Mouse (Mus musculus): ENCODE measurements around the gene Duoxa1. TPM values are rescaled to one million over a fixed set of nuclear protein-coding genes. Genes with fewer than 3 reads are reported as not detected.

Duoxa1 gene
- polyA plus RNA-seq, 1 experiment from 2014 or later: 0.97 TPM

DNA sequence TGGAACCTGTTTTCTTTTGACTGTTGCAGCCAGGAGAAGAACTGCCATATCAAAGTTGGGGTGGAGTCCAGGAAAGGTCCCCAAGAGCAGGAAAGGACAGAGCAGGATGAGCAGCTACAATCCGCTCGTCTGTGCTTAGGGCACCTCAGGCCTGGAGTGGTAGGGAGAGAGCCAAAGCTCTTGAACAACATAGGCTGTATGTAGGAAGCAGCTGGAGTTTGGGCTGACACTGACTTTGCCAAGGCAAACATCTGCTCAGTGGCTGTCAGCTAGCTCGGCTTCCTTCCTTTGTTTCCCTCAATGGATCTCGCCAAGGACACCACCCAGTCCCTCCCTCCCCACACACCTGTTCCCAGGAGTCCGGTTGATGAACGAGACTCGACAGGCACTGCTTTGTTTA, 27.4 kb downstream of the Duoxa1 start:
- ATAC-seq (replicated peaks; ENCODE audit: extremely low read depth, insufficient read depth, low FRiP score): peak; percentile 81
- H3K9me3 ChIP-seq (replicated peaks; ENCODE audit: control insufficient read depth, low read length): no peaks in the 10 kb centered on the region
- WGBS: 44% methylated on average over 7 of the region's 7 CpGs
- H3K4me2 ChIP-seq (ENCODE audit: low read depth, low read length): no peak overlapping the region
- no peak overlapping the region; the same call in 1 of the 2 replicates for H3K27ac ChIP-seq (ENCODE audit: low read length)
- no peaks in the 10 kb centered on the region for H3K36me3 ChIP-seq (ENCODE audit: control insufficient read depth, insufficient read depth)
- peaks cover 5% of the 10 kb centered on the region; the same call in 1 of the 2 replicates for H3K27me3 ChIP-seq (ENCODE audit: control insufficient read depth, insufficient read depth, low read length)
- H3K9ac ChIP-seq (ENCODE audit: low read length): no peak overlapping the region
- H3K4me3 ChIP-seq (ENCODE audit: low read length): no peak overlapping the region
- H3K4me1 ChIP-seq (ENCODE audit: control insufficient read depth, insufficient read depth, low read length): no peaks in the 10 kb centered on the region

DNA sequence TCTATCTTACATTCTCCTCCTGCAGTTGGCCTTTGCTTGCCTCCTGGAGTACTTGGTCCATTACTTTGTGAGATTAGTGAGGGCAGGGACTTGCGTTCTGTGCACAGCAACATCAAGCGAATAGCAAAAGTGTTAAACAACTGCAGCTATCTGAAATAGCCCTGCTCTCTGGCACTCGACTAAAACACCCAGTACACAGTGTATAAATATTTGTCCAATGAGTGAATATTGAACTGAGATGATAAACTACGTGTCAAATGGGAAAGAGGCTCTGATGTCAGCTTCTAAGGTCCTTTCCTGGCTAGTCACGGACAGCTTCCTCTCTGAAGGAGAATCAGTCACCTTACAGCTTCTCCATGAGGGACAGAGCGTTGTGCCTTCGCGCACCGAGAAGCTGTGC, 29.4 kb downstream of the Duoxa1 start:
- H3K27ac ChIP-seq (ENCODE audit: low read length): no peak overlapping the region
- H3K9ac ChIP-seq (ENCODE audit: low read length): no peak overlapping the region
- no peak overlapping the region for H3K4me2 ChIP-seq (ENCODE audit: low read depth, low read length)
- 72% methylated on average over 9 of the region's 9 CpGs for WGBS
- no peak for ATAC-seq (replicated peaks; ENCODE audit: extremely low read depth, insufficient read depth, low FRiP score)
- no peaks in the 10 kb centered on the region for H3K4me1 ChIP-seq (ENCODE audit: control insufficient read depth, insufficient read depth, low read length)
- H3K27me3 ChIP-seq (ENCODE audit: control insufficient read depth, insufficient read depth, low read length): no peaks in the 10 kb centered on the region; the same call in 1 of the 2 replicates
- no peak overlapping the region for H3K4me3 ChIP-seq (ENCODE audit: low read length)
- no peaks in the 10 kb centered on the region for H3K36me3 ChIP-seq (ENCODE audit: control insufficient read depth, insufficient read depth)
- H3K9me3 ChIP-seq (replicated peaks; ENCODE audit: control insufficient read depth, low read length): no peaks in the 10 kb centered on the region

GRCm38 (mm10) chr2:122278769-122279168, 34.8 kb downstream of the Duoxa1 start:
- whole genome bisulfite sequencing: 81% methylated on average over 3 of the region's 3 CpGs
- no peaks in the 10 kb centered on the region for H3K9me3 ChIP-seq (replicated peaks; ENCODE audit: control insufficient read depth, low read length)
- no peak overlapping the region for H3K27ac ChIP-seq (ENCODE audit: low read length)
- no peak overlapping the region for H3K4me2 ChIP-seq (ENCODE audit: low read depth, low read length)
- ATAC-seq (replicated peaks; ENCODE audit: extremely low read depth, insufficient read depth, low FRiP score): no peak
- H3K4me3 ChIP-seq (ENCODE audit: low read length): no peak overlapping the region
- no peaks in the 10 kb centered on the region for H3K36me3 ChIP-seq (ENCODE audit: control insufficient read depth, insufficient read depth)
- H3K4me1 ChIP-seq (ENCODE audit: control insufficient read depth, insufficient read depth, low read length): no peaks in the 10 kb centered on the region
- H3K27me3 ChIP-seq (ENCODE audit: control insufficient read depth, insufficient read depth, low read length): no peaks in the 10 kb centered on the region
- H3K9ac ChIP-seq (ENCODE audit: low read length): no peak overlapping the region

DNA sequence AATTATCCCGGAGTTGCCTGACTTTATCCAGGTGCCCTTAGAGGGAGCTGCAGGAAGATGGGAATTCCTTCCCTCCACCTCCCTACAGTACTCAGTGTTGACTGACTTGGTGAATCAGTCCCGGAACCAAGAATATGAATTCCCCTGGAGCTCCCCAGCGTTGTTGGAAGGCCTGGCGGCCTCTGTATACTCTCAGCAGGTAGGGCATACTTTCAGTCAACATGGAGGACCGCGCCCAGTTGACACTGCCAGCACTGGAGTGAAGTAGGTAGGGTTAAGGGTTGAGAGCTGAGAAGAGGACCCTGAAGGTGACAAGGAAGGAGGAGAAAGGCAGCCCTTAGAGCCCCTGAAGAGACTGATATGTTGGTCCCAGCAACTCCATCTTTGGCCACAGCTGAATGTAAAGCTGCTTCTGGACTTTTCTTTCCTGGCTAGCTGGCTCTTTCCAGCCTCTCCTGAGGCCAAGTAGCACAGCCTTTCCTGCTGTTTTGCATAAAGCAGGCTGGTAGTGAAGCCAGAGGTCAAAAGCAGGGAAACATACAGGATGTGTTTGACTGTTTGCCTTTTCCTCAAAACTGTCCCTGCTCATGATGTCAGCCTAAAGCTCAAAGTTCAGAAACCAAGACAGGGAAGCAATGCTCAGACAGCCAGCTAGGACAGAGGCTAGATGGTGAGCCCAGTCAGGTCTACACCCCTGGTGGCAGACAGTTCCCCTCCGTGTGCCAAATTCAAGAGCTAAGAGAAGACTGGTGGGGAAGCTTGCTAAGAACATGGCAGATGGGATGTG, 46.9 kb downstream of the Duoxa1 start:
- H3K27me3 ChIP-seq (ENCODE audit: control insufficient read depth, insufficient read depth, low read length): no peaks in the 10 kb centered on the region
- H3K4me2 ChIP-seq (ENCODE audit: low read depth, low read length): no peak overlapping the region
- no peak overlapping the region for H3K9ac ChIP-seq (ENCODE audit: low read length)
- H3K36me3 ChIP-seq (ENCODE audit: control insufficient read depth, insufficient read depth): peaks cover 5% of the 10 kb centered on the region
- no peak overlapping the region for H3K4me3 ChIP-seq (ENCODE audit: low read length)
- no peaks in the 10 kb centered on the region for H3K4me1 ChIP-seq (ENCODE audit: control insufficient read depth, insufficient read depth, low read length)
- H3K9me3 ChIP-seq (replicated peaks; ENCODE audit: control insufficient read depth, low read length): no peaks in the 10 kb centered on the region
- ATAC-seq (replicated peaks; ENCODE audit: extremely low read depth, insufficient read depth, low FRiP score): no peak
- WGBS: 84% methylated on average over 7 of the region's 7 CpGs
- no peak overlapping the region for H3K27ac ChIP-seq (ENCODE audit: low read length)

GRCm38 (mm10) chr2:122264690-122265089, 48.8 kb downstream of the Duoxa1 start:
- H3K9me3 ChIP-seq (replicated peaks; ENCODE audit: control insufficient read depth, low read length): no peaks in the 10 kb centered on the region
- no peak overlapping the region for H3K4me2 ChIP-seq (ENCODE audit: low read depth, low read length)
- no peak overlapping the region for H3K9ac ChIP-seq (ENCODE audit: low read length)
- H3K36me3 ChIP-seq (ENCODE audit: control insufficient read depth, insufficient read depth): peaks cover 11% of the 10 kb centered on the region
- no peak for ATAC-seq (replicated peaks; ENCODE audit: extremely low read depth, insufficient read depth, low FRiP score)
- H3K27me3 ChIP-seq (ENCODE audit: control insufficient read depth, insufficient read depth, low read length): no peaks in the 10 kb centered on the region
- no peak overlapping the region for H3K4me3 ChIP-seq (ENCODE audit: low read length)
- H3K27ac ChIP-seq (ENCODE audit: low read length): no peak overlapping the region
- WGBS: 83% methylated on average over 3 of the region's 3 CpGs
- no peaks in the 10 kb centered on the region for H3K4me1 ChIP-seq (ENCODE audit: control insufficient read depth, insufficient read depth, low read length)

- Histone ChIP-seq H3K9me3 (replicated peaks; ENCODE audit: control insufficient read depth, low read length) (no peaks in the 10 kb centered on the region), H3K27me3 (ENCODE audit: control insufficient read depth, insufficient read depth, low read length) (no peaks in the 10 kb centered on the region), H3K4me1 (ENCODE audit: control insufficient read depth, insufficient read depth, low read length) (no peaks in the 10 kb centered on the region), H3K4me3 (ENCODE audit: low read length) (no peak overlapping the region), H3K27ac (ENCODE audit: low read length) (no peak overlapping the region), H3K4me2 (ENCODE audit: low read depth, low read length) (no peak overlapping the region), H3K9ac (ENCODE audit: low read length) (no peak overlapping the region), H3K36me3 (ENCODE audit: control insufficient read depth, insufficient read depth) (peaks cover 18% of the 10 kb centered on the region)
- WGBS: 80% methylated on average over 5 of the region's 5 CpGs
- no peak for ATAC-seq (replicated peaks; ENCODE audit: extremely low read depth, insufficient read depth, low FRiP score)
Measured at GRCm38 (mm10) chr2:122260729-122261128, 52.8 kb downstream of the Duoxa1 start.

DNA sequence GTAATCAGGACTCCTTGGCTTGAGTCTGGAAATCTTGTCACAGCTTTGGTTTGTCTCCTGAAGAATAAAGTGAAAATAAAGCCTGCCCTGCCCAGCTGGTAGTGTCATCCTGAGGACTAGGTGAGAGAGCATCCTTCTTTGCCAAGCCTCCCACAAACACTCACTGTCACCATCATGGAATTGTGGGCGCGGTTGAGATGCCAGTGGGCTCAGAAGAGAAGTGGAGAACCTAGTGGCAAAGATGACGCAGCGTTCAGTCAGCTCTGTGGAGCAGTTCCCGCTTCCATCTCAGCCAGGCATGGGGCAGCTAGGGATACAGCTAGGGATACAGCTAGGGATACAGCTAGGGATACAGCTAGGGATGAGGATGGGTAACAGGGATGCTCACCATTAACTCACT, 57.5 kb downstream of the Duoxa1 start:
- no peak for ATAC-seq (replicated peaks; ENCODE audit: extremely low read depth, insufficient read depth, low FRiP score)
- Histone ChIP-seq H3K36me3 (ENCODE audit: control insufficient read depth, insufficient read depth) (peaks cover 7% of the 10 kb centered on the region), H3K4me2 (ENCODE audit: low read depth, low read length) (no peak overlapping the region)

More for the DNA sequence above, 57.5 kb downstream of the Duoxa1 start:
- H3K4me3 ChIP-seq (ENCODE audit: low read length): no peak overlapping the region
- H3K4me1 ChIP-seq (ENCODE audit: control insufficient read depth, insufficient read depth, low read length): no peaks in the 10 kb centered on the region
- H3K27ac ChIP-seq (ENCODE audit: low read length): no peak overlapping the region
- 94% methylated on average over 5 of the region's 5 CpGs for WGBS
- H3K27me3 ChIP-seq (ENCODE audit: control insufficient read depth, insufficient read depth, low read length): no peaks in the 10 kb centered on the region
- no peaks in the 10 kb centered on the region for H3K9me3 ChIP-seq (replicated peaks; ENCODE audit: control insufficient read depth, low read length)
- no peak overlapping the region for H3K9ac ChIP-seq (ENCODE audit: low read length)

Other genes starting within 250 kb of the Duoxa1 start
- 4.5 and 5.1 TPM in 2 replicates for gene Spg11, start 195.3 kb downstream of the Duoxa1 start, polyA plus RNA-seq (2015; fragmentation: Nextera tagmentation; extraction: Ambion mirVana)
- 233 and 403 TPM in 2 replicates for gene B2m, start 166.0 kb downstream of the Duoxa1 start, polyA plus RNA-seq (2015; fragmentation: Nextera tagmentation; extraction: Ambion mirVana)
- gene Trim69, start 153.0 kb downstream of the Duoxa1 start, polyA plus RNA-seq (2015; fragmentation: Nextera tagmentation; extraction: Ambion mirVana): 0.14 TPM in 1 of 2 replicates, not detected in the other
- 0.18 TPM in 1 of 2 replicates, not detected in the other for gene Patl2, start 127.5 kb downstream of the Duoxa1 start, polyA plus RNA-seq (2015; fragmentation: Nextera tagmentation; extraction: Ambion mirVana)
- not detected in 2 replicates for gene Terb2, start 127.5 kb downstream of the Duoxa1 start, polyA plus RNA-seq (2015; fragmentation: Nextera tagmentation; extraction: Ambion mirVana)
- 62.2 and 73.7 TPM in 2 replicates for gene Sord, start 79.0 kb downstream of the Duoxa1 start, polyA plus RNA-seq (2015; fragmentation: Nextera tagmentation; extraction: Ambion mirVana)
- 0.05 and 0.11 TPM in 2 replicates for gene Duox2, start 15.3 kb downstream of the Duoxa1 start, polyA plus RNA-seq (2015; fragmentation: Nextera tagmentation; extraction: Ambion mirVana)
- gene Duoxa2, start 14.8 kb downstream of the Duoxa1 start, polyA plus RNA-seq (2015; fragmentation: Nextera tagmentation; extraction: Ambion mirVana): not detected in 2 replicates
- 0.05 and 0.12 TPM in 2 replicates for gene Duox1, start 1.9 kb upstream of the Duoxa1 start, polyA plus RNA-seq (2015; fragmentation: Nextera tagmentation; extraction: Ambion mirVana)
- gene Shf, start 55.4 kb upstream of the Duoxa1 start, polyA plus RNA-seq (2015; fragmentation: Nextera tagmentation; extraction: Ambion mirVana): 2.0 TPM in 2 replicates
- 2.1 and 2.4 TPM in 2 replicates for gene Slc28a2, start 112.7 kb upstream of the Duoxa1 start, polyA plus RNA-seq (2015; fragmentation: Nextera tagmentation; extraction: Ambion mirVana)
- 0.04 TPM in 1 of 2 replicates, not detected in the other for gene Gm14085, start 171.2 kb upstream of the Duoxa1 start, polyA plus RNA-seq (2015; fragmentation: Nextera tagmentation; extraction: Ambion mirVana)

All from heart, embryonic 16.5 days (tissue).